Mouse (Mus musculus) liver, embryonic 14.5 days (tissue): ENCODE data around the gene Kank1.

Experiments used
- CTCF ChIP-seq: IDR thresholded peaks from 2 replicates; pipeline ENCODE4 v1.5.1; 2016; ENCODE audit warnings: antibody characterized with exemption, low read depth, control low read depth
- EP300 ChIP-seq: IDR thresholded peaks from 2 replicates; pipeline ENCODE4 v1.6.1; 2016; ENCODE audit warnings: antibody characterized with exemption, low read depth

DNA sequence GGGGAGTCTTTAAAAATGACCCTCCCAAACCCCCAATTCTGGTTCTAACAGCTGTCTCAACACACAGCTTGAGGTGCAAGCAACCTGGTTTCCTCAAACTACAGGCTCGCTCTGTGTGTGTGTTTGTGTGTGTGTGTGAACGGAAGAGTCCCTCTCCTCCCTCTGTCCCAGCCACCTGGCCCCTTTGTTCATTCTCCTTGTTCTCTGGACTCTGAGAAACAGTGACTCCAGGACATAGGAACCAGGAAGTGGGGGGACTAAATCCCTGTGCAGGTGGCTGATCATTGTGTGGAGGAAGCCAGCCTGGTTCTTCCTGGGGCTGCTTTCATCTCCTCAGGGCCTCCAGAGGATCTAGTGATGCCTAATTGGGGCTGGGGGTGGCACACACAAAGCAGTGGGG, 46.9 kb downstream of the Kank1 start:
- TF ChIP-seq CTCF (no peak), EP300 (no peak)
